Mouse (Mus musculus) liver, adult 2 months (tissue): ENCODE measurements around the gene Col4a2.

Experiments used
- CTCF ChIP-seq: fragments of 200-500 bp; IDR thresholded peaks from 2 replicates; pipeline ENCODE4 v1.5.1; 2011; ENCODE audit warnings: low read depth, low read length, control low read depth
- POLR2A ChIP-seq: fragments of 200-500 bp; IDR thresholded peaks from 2 replicates; pipeline ENCODE4 v1.6.1; 2011; ENCODE audit warnings: low read length, control low read depth; ENCODE audit not compliant: insufficient read depth; ENCODE audit errors: extremely low read depth

GRCm38 (mm10) chr8:11498281-11498680, 185.7 kb downstream of the Col4a2 start:
- no peak for TF ChIP-seq CTCF
- TF ChIP-seq POLR2A = no peak
